In the genomic region with DNA sequence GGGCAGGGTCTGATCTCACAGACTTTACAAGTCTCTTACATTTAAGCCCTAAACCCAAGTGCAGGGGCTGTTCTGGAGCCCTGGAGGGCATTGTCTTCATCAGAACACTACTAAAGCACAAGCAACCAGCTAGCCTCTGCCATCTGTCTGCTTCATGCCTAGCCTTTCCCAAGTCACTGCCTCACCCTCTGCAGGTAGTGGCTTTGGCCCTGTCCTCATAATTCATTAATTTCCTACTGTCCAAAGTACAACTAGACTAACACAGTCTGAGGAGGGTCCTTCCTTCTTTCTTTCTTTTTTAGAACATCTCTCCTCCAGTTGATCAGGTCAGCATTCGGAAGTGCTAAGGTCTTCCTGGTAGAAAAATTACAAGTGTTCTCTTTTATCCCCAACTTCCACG, we compare ENCODE assay signal across 11 mouse cellular contexts. TPM values are rescaled to one million over a fixed set of nuclear protein-coding genes. Genes with fewer than 3 reads are reported as not detected.
DNase-seq lines count a peak whose midpoint lies in the region; ATAC-seq lines count a peak whose summit lies in the region.
"Had no signal": no experiment of that assay in that cellular context is flagged by ENCODE, and none has a peak within 500 bp of the region (broad histone marks: within the 10 kb centered on the region; RNA-seq: fewer than 3 reads in every experiment).

No protein-coding gene starts in this region.

- H3K36me3 ChIP-seq in heart, embryonic 14.5 days (ENCODE audit: control insufficient read depth, insufficient read depth, low read length) = no peaks in the 10 kb centered on the region
- H3K36me3 ChIP-seq in midbrain, embryonic 12.5 days = no peaks in the 10 kb centered on the region
- no peaks in the 10 kb centered on the region for H3K36me3 ChIP-seq in midbrain, embryonic 11.5 days (ENCODE audit: control insufficient read depth, insufficient read depth, low read length)
- no peaks in the 10 kb centered on the region for H3K36me3 ChIP-seq in stomach, embryonic 15.5 days

- H3K4me3 ChIP-seq in heart, embryonic 14.5 days (ENCODE audit: control insufficient read depth in 1 of 2, insufficient read depth in 1 of 2, low read depth in 1 of 2, low read length in 2 of 2) = no peak overlapping the region
- no peak overlapping the region for H3K4me3 ChIP-seq in midbrain, embryonic 12.5 days
- no peak overlapping the region for H3K4me3 ChIP-seq in midbrain, embryonic 11.5 days (ENCODE audit: low read depth, low read length)
- peak overlapping the region; percentile 56; the same call in 1 of the 2 replicates for H3K4me3 ChIP-seq in stomach, embryonic 15.5 days (replicated peaks)

- ATAC-seq in heart, embryonic 14.5 days (ENCODE audit: insufficient number of reproducible peaks, insufficient read depth, low FRiP score, low read depth) = no peak
- ATAC-seq in midbrain, embryonic 12.5 days (ENCODE audit: low FRiP score, low read depth) = no peak
- ATAC-seq in midbrain, embryonic 11.5 days (ENCODE audit: low FRiP score) = no peak
- ATAC-seq in stomach, embryonic 15.5 days (ENCODE audit: insufficient read depth, low FRiP score, low read depth) = no peak
- ATAC-seq in CD4-positive, CD25-positive, alpha-beta regulatory T cell, adult 4 months = no peak

- no peaks in the 10 kb centered on the region for H3K9me3 ChIP-seq in heart, embryonic 14.5 days (ENCODE audit: control insufficient read depth, low read length)
- no peaks in the 10 kb centered on the region for H3K9me3 ChIP-seq in midbrain, embryonic 12.5 days
- H3K9me3 ChIP-seq in midbrain, embryonic 11.5 days (ENCODE audit: control insufficient read depth, low read length) = no peaks in the 10 kb centered on the region
- H3K9me3 ChIP-seq in stomach, embryonic 15.5 days = no peaks in the 10 kb centered on the region

- no peak for DNase-seq in heart, adult 9 months (ENCODE audit: low spot score in 2 of 2)
- DNase-seq in midbrain, embryonic 11.5 days (ENCODE audit: low spot score, missing footprints) = no peak
- peak; percentile 43 for DNase-seq in kidney, postnatal 14 days
- no peak for DNase-seq in urinary bladder, postnatal 25 days (ENCODE audit: low spot score)
- DNase-seq: right cerebral cortex, postnatal 14 days; thymus, postnatal 36 days had no signal

- peaks cover 3 to 6% of the 10 kb centered on the region in 2 experiments; a peak in 3 of 4 replicates for H3K4me1 ChIP-seq in heart, embryonic 14.5 days (ENCODE audit: control insufficient read depth in 2 of 2, insufficient read depth in 2 of 2, low read length in 2 of 2)
- H3K4me1 ChIP-seq in midbrain, embryonic 12.5 days = peaks cover 12% of the 10 kb centered on the region; the same call in 1 of the 2 replicates
- peaks cover 4% of the 10 kb centered on the region; the same call in 1 of the 2 replicates for H3K4me1 ChIP-seq in midbrain, embryonic 11.5 days (ENCODE audit: control insufficient read depth, insufficient read depth, low read length)
- 0 out of 2 replicates have a peak, but pooled peaks cover 6% of the 10 kb centered on the region for H3K4me1 ChIP-seq in stomach, embryonic 15.5 days

- H3K9ac ChIP-seq in heart, embryonic 14.5 days (ENCODE audit: low read length) = no peak overlapping the region
- H3K9ac ChIP-seq in midbrain, embryonic 12.5 days (replicated peaks) = no peak overlapping the region
- no peak overlapping the region for H3K9ac ChIP-seq in midbrain, embryonic 11.5 days (ENCODE audit: low read length)
- H3K9ac ChIP-seq in stomach, embryonic 15.5 days = no peak overlapping the region

- no peak overlapping the region for H3K27ac ChIP-seq in heart, embryonic 14.5 days (replicated peaks in 1 of 2; ENCODE audit: control insufficient read depth in 1 of 2, insufficient read depth in 1 of 2, low read depth in 2 of 2, low read length in 2 of 2)
- H3K27ac ChIP-seq in midbrain, embryonic 12.5 days (replicated peaks) = no peak overlapping the region
- H3K27ac ChIP-seq in midbrain, embryonic 11.5 days (ENCODE audit: low read depth, low read length) = no peak overlapping the region
- no peak overlapping the region for H3K27ac ChIP-seq in stomach, embryonic 15.5 days

- H3K27me3 ChIP-seq in heart, embryonic 14.5 days (ENCODE audit: control insufficient read depth, insufficient read depth, low read length) = peaks cover 11% of the 10 kb centered on the region
- H3K27me3 ChIP-seq in midbrain, embryonic 12.5 days = peaks cover 33% of the 10 kb centered on the region
- H3K27me3 ChIP-seq in midbrain, embryonic 11.5 days (ENCODE audit: control insufficient read depth, insufficient read depth, low read length) = peaks cover 4% of the 10 kb centered on the region; the same call in 1 of the 2 replicates
- H3K27me3 ChIP-seq in stomach, embryonic 15.5 days (replicated peaks) = no peaks in the 10 kb centered on the region; the same call in none of the 2 replicates

- WGBS in heart, embryonic 14.5 days = 84% methylated on average over 2 of the region's 2 CpGs
- 86% methylated on average over 2 of the region's 2 CpGs for WGBS in midbrain, embryonic 12.5 days
- 91% methylated on average over 2 of the region's 2 CpGs for WGBS in midbrain, embryonic 11.5 days
- 67% methylated on average over 2 of the region's 2 CpGs for WGBS in stomach, embryonic 15.5 days

- peak overlapping the region; percentile 99 for H3K4me2 ChIP-seq in heart, embryonic 14.5 days (ENCODE audit: low read length)
- 0 out of 2 replicates have a peak overlapping the region, but pooled peaks have one; percentile 1 for H3K4me2 ChIP-seq in midbrain, embryonic 12.5 days (replicated peaks)
- H3K4me2 ChIP-seq in midbrain, embryonic 11.5 days = no peak overlapping the region
- peak overlapping the region; percentile 94 for H3K4me2 ChIP-seq in stomach, embryonic 15.5 days
- H3K4me2 ChIP-seq: liver, embryonic 11.5 days had no signal

RNA-seq across cellular contexts. Expression of a gene that starts 2.6 kb away (rescaled TPM):
- polyA plus RNA-seq in heart, embryonic 14.5 days (2014; fragmentation: Nextera tagmentation; extraction: Ambion mirVana) = 13.1 and 13.6 TPM in 2 replicates
- 5.6 and 7.7 TPM in 2 replicates for polyA plus RNA-seq in midbrain, embryonic 12.5 days (2016; fragmentation: Nextera tagmentation; extraction: Ambion mirVana)
- polyA plus RNA-seq in midbrain, embryonic 11.5 days (2014; fragmentation: Nextera tagmentation; extraction: Ambion mirVana) = 4.1 and 4.4 TPM in 2 replicates
- 29.3 and 32.2 TPM in 2 replicates for polyA plus RNA-seq in stomach, embryonic 15.5 days (2015; fragmentation: Nextera tagmentation; extraction: Ambion mirVana)
- polyA plus RNA-seq in CD4-positive, CD25-positive, alpha-beta regulatory T cell, adult 4 months (2017; shearing (Covaris generic)) = not detected
